Mouse (Mus musculus) heart, adult 8-10 months (tissue): ENCODE results near the gene Ptprq. TPM values are rescaled to one million over a fixed set of nuclear protein-coding genes. Genes with fewer than 3 reads are reported as not detected.

Experiments used
- DNase-seq: peaks from one replicate; pipeline ENCODE4 v3.0.0; 2022; ENCODE audit warnings: low spot score
- microRNA-seq: library from miRNA; unstranded; fragments of <30 nt; microRNA quantifications from one replicate; pipeline ENCODE4 v1.2.0, GENCODE M21; 2022
- total RNA-seq, 4 experiments: library from RNA; stranded (reverse); gene quantifications; 2 replicates each; pipeline ENCODE4 v1.2.4; 2022

Gene Ptprq
- total RNA-seq, 4 experiments from 2014 or later: 0.03 TPM; not detected in 3

DNA sequence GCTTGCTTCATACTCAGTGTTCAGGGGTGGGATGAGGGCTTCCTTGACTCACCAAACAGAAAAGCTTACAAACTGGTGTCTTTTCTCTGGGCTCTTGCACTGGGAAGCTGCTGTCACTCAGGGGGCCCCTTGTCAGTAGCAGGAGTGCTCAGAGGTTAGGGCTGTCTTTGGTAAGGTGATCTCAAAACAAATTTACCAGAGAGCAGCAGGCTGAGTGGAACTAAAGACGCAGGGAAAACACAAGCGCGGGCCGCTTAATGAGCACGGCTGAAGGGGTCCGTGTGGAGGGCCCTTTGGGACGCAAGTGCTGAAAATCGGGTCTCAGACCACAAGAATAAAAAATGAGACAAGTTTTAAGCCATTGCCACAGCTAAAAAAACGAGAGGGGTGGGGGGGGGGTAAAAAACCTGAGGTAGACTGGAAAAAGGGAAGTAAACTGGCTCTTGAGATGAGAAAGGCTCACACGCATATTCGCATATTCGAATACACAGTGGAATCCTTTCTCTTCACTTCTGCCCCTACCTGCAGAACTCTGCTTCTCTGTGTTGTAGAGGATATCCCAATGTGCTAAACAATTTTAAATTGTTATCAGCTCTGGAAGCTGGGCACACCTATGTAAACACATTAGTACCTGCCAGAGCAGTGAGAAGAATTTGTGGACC, 231.1 kb downstream of the Ptprq start:
- no peak for DNase-seq

DNA sequence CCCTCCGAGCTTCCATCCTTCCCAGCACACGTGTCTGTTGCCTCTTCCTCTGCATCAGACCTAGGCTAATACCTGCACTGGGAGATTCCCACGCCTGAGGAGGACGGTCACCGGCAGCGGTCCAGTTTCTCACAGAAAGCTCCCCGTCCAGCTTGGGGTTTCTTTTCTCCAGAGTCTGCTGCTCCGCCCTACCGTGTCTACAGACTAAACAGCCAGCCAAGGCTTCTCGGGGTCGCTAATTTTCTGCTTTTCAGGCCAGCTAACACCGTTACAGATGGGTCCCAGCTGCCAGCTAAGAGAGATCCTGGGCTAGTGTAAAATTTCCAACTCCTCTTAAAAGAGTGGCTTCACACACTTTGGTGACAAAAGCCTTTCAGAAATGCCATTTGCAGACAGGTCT, 233.1 kb downstream of the Ptprq start:
- no peak for DNase-seq

DNA sequence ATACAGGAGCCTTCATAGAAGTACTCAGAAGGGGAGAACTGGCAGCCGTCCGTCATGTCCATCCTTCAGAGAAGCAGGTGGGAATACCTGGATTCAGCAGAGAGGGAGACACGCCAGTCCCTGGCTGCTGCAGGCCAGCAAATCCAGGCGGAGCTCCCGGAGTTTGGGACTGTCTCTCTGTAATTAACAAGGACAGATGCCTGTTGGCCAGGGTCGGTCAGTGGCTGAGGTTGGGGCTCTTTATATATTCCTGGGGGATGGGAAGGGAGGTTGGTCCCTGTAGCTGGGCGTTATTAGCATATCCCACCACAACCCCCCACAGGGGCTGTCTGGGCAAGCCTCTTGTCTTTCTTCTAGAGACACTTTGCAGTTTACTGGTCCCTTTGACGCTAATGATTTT, 234.0 kb downstream of the Ptprq start, which contains the start of gene Myf5:
Gene Myf5 (minus strand): TSS at position 265 of the 400 bp plus-strand sequence.
- no peak for DNase-seq

DNA sequence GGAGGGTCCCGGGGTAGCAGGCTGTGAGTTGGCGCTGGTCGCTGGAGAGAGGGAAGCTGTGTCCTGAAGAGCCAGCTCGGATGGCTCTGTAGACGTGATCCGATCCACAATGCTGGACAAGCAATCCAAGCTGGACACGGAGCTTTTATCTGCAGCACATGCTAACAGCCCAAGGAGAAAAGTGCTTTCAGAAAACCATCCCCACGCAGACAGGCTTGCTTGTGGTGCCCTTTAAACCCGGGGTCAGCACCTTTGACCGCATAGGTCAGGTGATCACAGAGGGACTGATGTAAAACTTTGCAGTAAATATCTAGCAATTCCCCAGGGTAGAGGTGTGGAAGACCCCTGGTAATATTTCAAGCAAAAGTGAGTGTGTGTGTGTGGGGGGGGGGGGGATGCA, 235.8 kb downstream of the Ptprq start:
- DNase-seq: no peak

DNA sequence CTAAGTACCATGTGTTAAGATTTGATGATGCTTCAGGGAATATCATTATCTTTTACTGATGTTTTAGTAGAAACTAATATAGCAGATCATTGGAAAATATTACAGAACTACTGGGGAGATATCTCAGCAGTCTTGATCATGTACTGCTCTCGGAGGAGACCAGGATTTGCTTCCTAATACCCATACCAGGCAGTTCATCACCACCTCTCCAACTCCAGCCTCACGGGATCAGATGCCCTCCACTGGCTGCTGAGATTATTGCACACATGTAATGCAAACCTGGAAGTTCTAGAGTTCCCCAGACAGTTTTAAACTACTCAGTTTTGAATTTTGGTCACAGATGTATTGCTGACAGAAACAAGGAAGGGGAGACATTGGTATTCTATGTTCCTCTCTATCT, 246.4 kb downstream of the Ptprq start:
- DNase-seq: no peak

DNA sequence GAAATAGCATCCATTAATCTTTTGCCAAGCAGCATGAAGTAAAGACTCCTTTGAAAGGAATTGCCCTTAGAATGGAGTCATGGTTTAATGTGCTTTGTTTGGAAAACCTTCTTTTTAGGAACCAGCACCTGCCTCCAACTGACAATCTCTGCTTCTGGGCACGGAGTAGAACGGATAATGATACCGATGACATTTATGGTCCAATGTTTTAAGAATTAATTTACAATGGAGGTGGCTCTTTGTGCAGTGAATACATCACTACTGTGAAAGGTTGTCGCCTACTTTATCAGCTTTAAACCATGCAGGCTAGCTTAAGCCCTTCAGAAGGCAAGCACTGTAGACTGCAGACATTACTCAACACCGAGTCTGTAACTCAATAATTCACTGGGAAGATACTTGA, 248.1 kb downstream of the Ptprq start:
- DNase-seq: no peak

DNA sequence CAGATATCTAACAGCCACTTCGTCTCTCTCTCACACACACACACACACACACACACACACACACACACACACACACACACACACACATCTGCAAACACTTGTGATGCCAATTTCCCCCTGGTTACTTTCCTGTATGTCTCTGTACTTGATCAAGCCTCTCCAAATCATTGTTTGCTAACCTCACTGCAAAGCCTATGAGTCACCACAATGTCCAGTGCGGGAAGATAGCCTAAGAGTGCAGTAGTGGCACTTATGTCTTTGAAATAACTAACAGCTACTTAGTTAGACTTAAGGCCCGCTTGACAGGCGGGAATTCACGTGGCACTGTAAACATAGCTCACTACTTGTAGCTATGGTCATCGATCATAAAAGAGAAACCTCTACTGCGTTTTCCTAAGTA, 252.0 kb downstream of the Ptprq start:
- DNase-seq: no peak

Small RNA genes lying within 50 kb of the gene (microRNA-seq; reads per million reads assigned to microRNA genes)
- not detected for gene Gm44403

Other genes starting within 250 kb of the Ptprq start
- not detected for gene Myf5, start 233.9 kb downstream of the Ptprq start, total RNA-seq
- gene Myf6, start 225.3 kb downstream of the Ptprq start, total RNA-seq: not detected
- under 1 TPM; 0.06 to 0.08 (median 0.06) TPM for gene Otogl, start 192.1 kb upstream of the Ptprq start, total RNA-seq